Mouse (Mus musculus) mouse trophoblast stem cell (cell line): ENCODE data around the gene Cxcl12.

Source experiments
- in situ Hi-C, 2 experiments: fragments of 300-500 bp; cut with MseI, MboI; formaldehyde crosslinking; loops; 2 replicates in 1 of 2; 3 replicates in 1 of 2; pipeline ENCODE4 v1.15.1; 2025

The Cxcl12 gene

DNA sequence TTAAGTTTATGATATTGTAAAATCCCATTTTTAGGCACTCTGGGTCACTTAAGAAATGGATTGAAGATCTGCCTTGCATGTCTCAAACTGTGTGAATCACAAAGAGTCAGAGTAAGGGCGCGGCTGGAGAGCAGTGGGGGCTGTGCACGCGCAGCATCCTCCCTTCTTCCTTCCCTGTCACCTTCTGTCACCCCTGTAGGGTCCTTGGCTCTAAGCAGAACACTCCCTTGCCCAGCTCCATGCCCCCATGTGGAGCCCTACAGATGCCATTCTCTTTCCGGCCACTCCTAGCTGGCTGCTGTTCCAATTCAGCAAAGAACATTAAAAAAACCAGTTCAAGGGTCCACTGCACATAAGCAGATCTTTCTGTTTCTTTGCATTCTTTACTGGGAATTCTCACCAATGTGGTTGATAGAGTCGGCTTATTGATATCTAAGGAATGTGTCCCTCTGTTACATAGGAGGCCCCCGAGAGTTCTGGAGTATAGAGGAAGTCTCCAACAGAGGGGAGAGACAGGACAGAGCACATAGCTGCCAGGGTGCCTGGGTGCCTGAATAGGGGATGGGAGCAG is 51.7 kb downstream of the Cxcl12 start:
- in situ Hi-C loops: no loop called here

DNA sequence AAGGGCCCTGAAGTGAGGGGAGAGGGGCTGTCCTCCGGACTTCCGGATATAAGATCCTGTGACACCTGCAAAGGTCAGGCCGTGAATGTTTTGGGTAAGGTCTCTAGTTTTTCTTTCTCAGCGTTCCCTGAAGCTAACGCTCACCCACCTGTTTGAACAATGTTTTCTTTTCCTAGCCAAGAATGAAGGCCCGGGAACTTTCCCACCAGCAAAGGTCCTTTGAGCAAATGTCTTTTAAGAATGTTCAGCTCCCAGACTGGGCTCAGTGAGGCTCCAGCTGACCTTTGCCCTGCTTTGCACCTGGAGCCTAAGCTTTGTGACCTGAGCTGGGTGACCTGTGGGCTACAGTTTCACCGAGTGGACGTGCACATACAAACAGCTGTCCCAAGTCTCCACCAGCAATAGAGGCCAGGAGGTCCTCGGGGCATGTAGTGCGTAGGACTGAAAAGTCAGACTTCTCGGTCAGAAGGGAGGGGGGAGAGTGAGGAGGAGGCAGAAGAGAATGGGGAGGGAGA is 52.6 kb downstream of the Cxcl12 start:
- in situ Hi-C loops: no loop called here
